Mouse (Mus musculus) kidney, postnatal 25 days (tissue): ENCODE results near the gene Txn2.
A peak's percentile ranks its signal among the peaks of the same experiment; 100 is the strongest.
"Not testable (repeated sequence)": the region's sequence is repeated elsewhere in the genome, so short reads cannot be mapped to it uniquely, and the experiment has no call there.

Experiments
- DNase-seq, 2 experiments: peaks; one replicate each; pipeline ENCODE4 v3.0.0; 2021; ENCODE audit warnings: mixed read lengths in 2 of 2

The Txn2 gene

DNA sequence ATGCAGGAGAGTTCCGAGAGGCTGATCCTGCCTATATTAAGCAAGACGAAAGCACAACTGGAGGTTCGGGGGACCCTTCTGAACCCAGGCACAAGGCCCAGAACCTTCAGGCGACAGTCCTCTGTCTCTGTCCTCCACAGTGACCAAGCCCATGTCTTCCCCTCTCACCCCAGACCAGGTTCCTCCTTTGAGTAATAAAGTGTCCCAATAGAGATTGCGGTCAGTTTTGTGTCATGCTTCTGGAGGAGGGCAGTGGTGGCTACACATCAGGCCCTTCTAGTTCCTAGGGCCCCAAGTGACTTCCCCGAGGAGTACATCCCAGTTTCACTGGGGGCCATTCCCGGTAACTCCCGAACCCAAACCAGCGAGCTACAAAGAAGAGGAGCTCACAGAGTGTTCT, 54.0 kb downstream of the Txn2 start:
- no peak for DNase-seq

DNA sequence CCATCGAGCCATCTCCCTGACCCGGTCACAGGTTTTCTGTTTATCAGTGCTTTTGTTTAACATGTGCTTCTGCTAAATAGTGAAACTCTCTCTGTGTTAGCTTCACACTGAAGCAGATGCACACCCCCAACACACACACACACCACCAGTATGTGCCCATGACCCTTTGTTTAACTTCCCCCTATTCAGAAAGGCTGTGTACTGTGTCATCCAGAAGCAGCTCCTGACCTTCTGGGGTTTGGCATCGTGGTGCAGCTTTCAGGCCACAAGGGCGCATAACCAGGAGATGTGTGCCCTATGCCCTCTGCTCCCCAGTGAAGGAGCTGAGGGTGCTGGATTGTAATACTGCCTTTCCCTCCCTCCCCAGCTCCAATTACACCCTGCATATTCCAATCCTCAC, 54.5 kb downstream of the Txn2 start:
- DNase-seq, result no peak

DNA sequence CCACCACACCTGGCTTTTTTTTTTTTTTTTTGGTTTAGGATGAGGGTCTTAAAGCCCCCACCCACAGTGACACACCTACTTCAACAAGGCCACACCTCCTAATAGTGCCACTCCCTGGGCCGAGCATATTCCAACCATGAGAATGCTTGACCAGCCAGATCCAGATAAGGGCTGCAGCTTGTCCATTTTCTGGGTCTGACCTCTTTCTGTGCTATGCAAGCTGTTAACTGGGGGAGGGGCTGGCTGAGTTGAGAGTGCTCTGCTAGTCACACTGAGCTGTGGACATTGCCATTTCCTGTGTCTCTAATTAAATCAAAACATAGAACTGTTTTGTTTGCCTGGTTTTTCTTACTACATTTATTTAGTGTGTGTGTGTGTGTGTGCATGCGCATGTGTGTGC, 55.2 kb downstream of the Txn2 start:
- DNase-seq, result peak; percentile 74 to 83

DNA sequence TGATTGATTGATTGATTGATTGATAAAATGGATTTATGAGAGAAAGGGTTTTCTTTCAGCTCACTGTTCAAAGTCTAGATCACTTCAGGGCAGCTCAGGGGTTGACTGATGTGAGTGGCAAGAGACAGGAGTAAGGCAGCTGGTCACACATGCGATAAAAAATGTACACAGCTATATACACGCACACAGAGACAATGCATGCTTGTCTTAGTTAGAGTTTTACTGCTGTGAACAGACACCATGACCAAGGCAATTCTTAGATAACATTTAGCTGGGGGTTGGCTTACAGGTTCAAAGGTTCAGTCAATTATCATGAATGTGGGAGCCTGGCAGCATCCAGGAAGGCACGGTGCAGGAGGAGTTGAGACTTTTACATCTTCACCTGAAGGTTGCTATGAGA, 55.8 kb downstream of the Txn2 start:
- DNase-seq, result no peak

DNA sequence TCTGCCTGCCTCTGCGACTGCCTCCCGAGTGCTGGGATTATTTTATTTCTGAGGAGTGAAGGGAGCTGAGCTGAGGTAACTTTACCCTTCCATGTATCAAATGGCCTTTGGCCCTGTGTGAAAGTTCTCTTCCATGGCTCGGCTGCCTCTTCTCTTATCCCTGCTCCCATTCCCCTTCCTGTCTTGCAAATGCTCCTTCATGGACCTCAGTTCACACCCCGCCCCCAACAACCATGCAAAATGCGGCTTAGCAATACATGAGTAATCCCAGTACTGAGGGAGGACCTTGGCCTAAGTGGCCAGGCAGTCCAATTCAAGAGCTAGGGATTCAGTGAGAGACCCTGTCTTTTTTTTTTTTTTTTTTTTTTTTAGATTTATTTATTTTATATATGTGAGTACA, 60.5 kb downstream of the Txn2 start:
- no peak for DNase-seq

DNA sequence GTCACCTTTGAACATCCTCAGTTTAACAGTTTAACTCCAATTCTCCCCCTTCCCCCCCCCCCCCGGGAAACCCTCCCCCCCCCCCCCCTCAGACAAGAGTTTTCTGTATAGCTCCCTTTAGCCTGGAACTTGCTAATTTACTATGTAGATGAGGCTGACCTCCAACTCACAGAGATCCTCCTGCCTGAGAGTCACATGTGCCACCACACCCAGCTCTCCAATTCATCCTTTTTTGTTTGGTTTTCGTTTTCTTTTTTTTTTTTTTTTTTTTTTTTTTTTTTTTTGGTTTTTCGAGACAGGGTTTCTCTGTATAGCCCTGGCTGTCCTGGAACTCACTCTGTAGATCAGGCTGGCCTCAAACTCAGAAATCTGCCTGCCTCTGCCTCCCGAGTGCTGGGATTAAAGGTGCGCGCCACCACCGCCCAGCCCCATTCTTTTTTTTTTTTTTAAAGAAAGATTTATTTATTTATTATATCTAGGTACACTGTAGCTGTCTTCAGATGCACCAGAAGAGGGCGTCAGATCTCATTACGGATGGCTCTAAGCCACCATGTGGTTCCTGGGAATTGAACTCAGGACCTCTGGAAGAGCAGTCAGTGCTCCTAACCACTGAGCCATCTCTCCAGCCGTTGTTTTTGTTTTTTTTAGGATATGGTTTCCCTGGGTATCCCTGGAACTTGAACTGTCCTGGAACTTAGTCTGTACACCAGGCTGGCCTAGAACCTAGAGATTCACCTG, 61.4 kb downstream of the Txn2 start:
- not testable (repeated sequence) for DNase-seq

DNA sequence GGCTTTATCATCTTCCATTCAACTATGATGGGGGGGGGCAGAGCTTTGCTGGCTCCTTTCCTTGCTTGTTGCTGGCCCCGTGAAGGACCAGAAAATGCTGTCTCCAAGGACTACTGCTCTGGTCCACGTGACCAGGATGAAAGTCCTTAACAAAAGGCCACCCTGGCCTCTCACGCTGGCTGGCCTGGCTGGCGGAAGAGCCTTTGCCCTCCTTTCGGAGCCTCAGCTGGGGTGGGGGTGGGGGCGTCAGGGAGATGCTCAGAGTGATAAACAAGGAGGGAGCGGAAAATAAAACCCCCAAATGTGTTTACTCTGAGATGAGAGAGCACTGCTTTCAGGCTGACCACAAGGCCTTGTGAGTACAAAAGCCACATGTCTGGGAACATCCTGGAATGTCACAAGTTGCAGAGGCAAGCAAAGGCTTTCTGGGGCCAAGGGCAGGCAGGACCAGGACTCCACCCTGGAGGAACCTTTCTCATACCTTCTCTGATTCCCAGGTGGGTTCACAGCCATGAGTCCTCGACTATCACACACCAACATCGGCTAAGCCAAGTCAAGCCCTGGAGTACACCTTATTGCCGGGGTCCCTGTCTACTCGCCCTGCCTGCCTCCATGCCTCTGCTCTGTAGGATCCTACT, 62.1 kb downstream of the Txn2 start:
- peak; percentile 70 to 90 for DNase-seq
